Mouse (Mus musculus): ENCODE measurements around the gene Pitpnc1.

Gene Pitpnc1

GRCm38 (mm10) chr11:107335756-107336155, 134.7 kb downstream of the Pitpnc1 start:
- in situ Hi-C loops (cut with MboI; ENCODE audit: low sequenced_read_pairs), result no loop called here

- in situ Hi-C loops (cut with MboI; ENCODE audit: low sequenced_read_pairs), result no loop called here
Measured at GRCm38 (mm10) chr11:107334849-107335484, 135.5 kb downstream of the Pitpnc1 start.

GRCm38 (mm10) chr11:107332905-107333304, 137.6 kb downstream of the Pitpnc1 start:
- in situ Hi-C loops (cut with MboI; ENCODE audit: low sequenced_read_pairs), result no loop called here

GRCm38 (mm10) chr11:107332332-107332731, 138.2 kb downstream of the Pitpnc1 start:
- in situ Hi-C loops (cut with MboI; ENCODE audit: low sequenced_read_pairs), result no loop called here

- in situ Hi-C loops (cut with MboI; ENCODE audit: low sequenced_read_pairs), result no loop called here
Measured at GRCm38 (mm10) chr11:107331425-107331824, 139.1 kb downstream of the Pitpnc1 start.

- in situ Hi-C loops (cut with MboI; ENCODE audit: low sequenced_read_pairs), result no loop called here
Measured at GRCm38 (mm10) chr11:107327326-107327725, 143.2 kb downstream of the Pitpnc1 start.

GRCm38 (mm10) chr11:107325739-107326725, 144.5 kb downstream of the Pitpnc1 start:
- in situ Hi-C loops (cut with MboI; ENCODE audit: low sequenced_read_pairs), result no loop called here

- in situ Hi-C loops (cut with MboI; ENCODE audit: low sequenced_read_pairs), result no loop called here
Measured at GRCm38 (mm10) chr11:107325226-107325625, 145.3 kb downstream of the Pitpnc1 start.

GRCm38 (mm10) chr11:107323173-107323572, 147.3 kb downstream of the Pitpnc1 start:
- in situ Hi-C loops (cut with MboI; ENCODE audit: low sequenced_read_pairs), result no loop called here

- in situ Hi-C loops (cut with MboI; ENCODE audit: low sequenced_read_pairs), result no loop called here
Measured at GRCm38 (mm10) chr11:107322226-107322625, 148.3 kb downstream of the Pitpnc1 start.

GRCm38 (mm10) chr11:107321819-107322218, 148.7 kb downstream of the Pitpnc1 start:
- in situ Hi-C loops (cut with MboI; ENCODE audit: low sequenced_read_pairs), result no loop called here

GRCm38 (mm10) chr11:107319861-107320260, 150.6 kb downstream of the Pitpnc1 start:
- in situ Hi-C loops (cut with MboI; ENCODE audit: low sequenced_read_pairs), result no loop called here

- in situ Hi-C loops (cut with MboI; ENCODE audit: low sequenced_read_pairs), result no loop called here
Measured at GRCm38 (mm10) chr11:107317653-107318281, 152.7 kb downstream of the Pitpnc1 start.

GRCm38 (mm10) chr11:107315475-107315874, 155.0 kb downstream of the Pitpnc1 start:
- in situ Hi-C loops (cut with MboI; ENCODE audit: low sequenced_read_pairs), result no loop called here

- in situ Hi-C loops (cut with MboI; ENCODE audit: low sequenced_read_pairs), result no loop called here
Measured at GRCm38 (mm10) chr11:107310338-107311121, 160.0 kb downstream of the Pitpnc1 start.

GRCm38 (mm10) chr11:107306170-107306569, 164.3 kb downstream of the Pitpnc1 start:
- in situ Hi-C loops (cut with MboI; ENCODE audit: low sequenced_read_pairs), result no loop called here

GRCm38 (mm10) chr11:107302141-107302540, 168.4 kb downstream of the Pitpnc1 start:
- in situ Hi-C loops (cut with MboI; ENCODE audit: low sequenced_read_pairs), result no loop called here

GRCm38 (mm10) chr11:107300235-107300634, 170.3 kb downstream of the Pitpnc1 start:
- in situ Hi-C loops (cut with MboI; ENCODE audit: low sequenced_read_pairs), result no loop called here

- in situ Hi-C loops (cut with MboI; ENCODE audit: low sequenced_read_pairs), result no loop called here
Measured at GRCm38 (mm10) chr11:107299511-107300120, 170.9 kb downstream of the Pitpnc1 start.

GRCm38 (mm10) chr11:107296176-107296575, 174.3 kb downstream of the Pitpnc1 start:
- in situ Hi-C loops (cut with MboI; ENCODE audit: low sequenced_read_pairs), result no loop called here

Measured in CH12F3 (cell line).